Mouse (Mus musculus): ENCODE data around the gene Actr5.

- TF ChIP-seq CTCF (IDR thresholded peaks at IDR 0.05; ENCODE audit: low read depth) (no peak), EP300 (IDR thresholded peaks at IDR 0.05; ENCODE audit: low read depth) (no peak)
These were observed 43.8 kb downstream of the Actr5 start for GRCm38 (mm10) chr2:158668433-158669010.

Measured in liver, embryonic 14.5 days (tissue).